Mouse (Mus musculus): ENCODE measurements around the gene Tinag. TPM values are rescaled to one million over a fixed set of nuclear protein-coding genes. Genes with fewer than 3 reads are reported as not detected.

Tinag gene
- polyA plus RNA-seq, 1 experiment, result 69.1 TPM

DNA sequence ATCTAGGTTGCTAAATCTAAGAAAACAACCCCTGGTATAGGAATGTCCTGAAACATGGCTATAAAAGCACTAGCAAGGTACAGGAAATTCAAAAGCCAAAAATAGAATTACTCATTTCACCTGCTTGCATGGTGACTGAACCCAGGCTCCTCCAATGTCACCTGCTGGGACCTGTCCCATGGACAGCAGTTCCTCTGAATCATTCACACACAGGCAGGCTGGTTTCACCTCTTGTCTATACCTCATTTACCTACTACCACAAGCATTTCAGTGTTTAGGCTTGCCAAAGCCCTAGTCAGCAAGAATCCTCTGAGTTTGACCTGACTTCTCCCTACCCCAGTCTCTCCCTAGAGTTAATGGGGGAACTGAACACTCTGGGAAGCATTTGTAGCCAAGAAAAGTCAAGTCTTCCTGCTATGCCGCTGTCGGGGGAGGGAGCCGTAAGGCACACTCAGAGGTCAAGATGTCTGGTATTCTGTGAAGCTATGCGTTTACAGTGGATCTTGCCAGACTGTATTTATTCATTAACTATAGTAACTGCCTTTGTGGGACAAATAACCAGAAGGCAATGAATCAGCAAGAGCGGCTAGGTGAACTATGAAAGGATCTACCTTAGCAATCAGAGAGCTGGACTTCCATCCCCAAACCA is 597 bp upstream of the Tinag start:
- 27% methylated on average over 5 of the region's 5 CpGs for WGBS
- Histone ChIP-seq H3K4me1 (ENCODE audit: control insufficient read depth, insufficient read depth, low read length) (no peaks in the 10 kb centered on the region; the same call in 1 of the 2 replicates), H3K27ac (ENCODE audit: insufficient read depth, low read depth, low read length) (peak overlapping the region; percentile 95), H3K36me3 (ENCODE audit: control insufficient read depth, insufficient read depth, low read length) (no peaks in the 10 kb centered on the region), H3K27me3 (replicated peaks; ENCODE audit: control insufficient read depth, insufficient read depth, low read length) (no peaks in the 10 kb centered on the region), H3K4me3 (ENCODE audit: insufficient read depth, low read depth, low read length) (no peak overlapping the region)
- no peak for TF ChIP-seq POLR2A (IDR thresholded peaks at IDR 0.05; ENCODE audit: low read depth, low read length)
- no peak for TF ChIP-seq CTCF (conservative IDR thresholded peaks at IDR 0.05; ENCODE audit: insufficient read depth, insufficient read length, low read depth, low read length)
- DNase-seq, result peak; percentile 91

DNA sequence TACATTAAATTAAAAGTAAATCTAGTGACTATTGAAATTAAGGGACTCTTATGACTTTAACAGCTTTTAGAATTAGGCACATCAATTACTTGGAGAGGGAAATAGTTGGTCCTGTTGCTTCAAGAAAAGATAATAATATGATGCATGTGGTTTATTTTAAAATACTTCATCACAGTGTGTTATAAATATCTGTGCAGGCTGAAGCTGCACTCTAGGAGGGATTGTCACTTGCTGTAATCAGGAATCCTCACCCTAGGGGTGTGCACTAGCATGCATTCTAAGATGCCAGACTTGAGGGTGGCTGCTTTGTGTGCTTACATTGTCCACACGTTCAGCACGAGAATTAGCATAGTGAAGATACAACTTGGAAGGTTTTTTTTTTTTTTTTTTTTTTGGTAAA is 10.2 kb downstream of the Tinag start:
- Histone ChIP-seq H3K36me3 (ENCODE audit: control insufficient read depth, insufficient read depth, low read length) (no peaks in the 10 kb centered on the region; the same call in 1 of the 2 replicates), H3K27me3 (replicated peaks; ENCODE audit: control insufficient read depth, insufficient read depth, low read length) (no peaks in the 10 kb centered on the region), H3K4me3 (ENCODE audit: insufficient read depth, low read depth, low read length) (no peak overlapping the region), H3K27ac (ENCODE audit: insufficient read depth, low read depth, low read length) (no peak overlapping the region), H3K4me1 (ENCODE audit: control insufficient read depth, insufficient read depth, low read length) (peaks cover 8% of the 10 kb centered on the region; the same call in 1 of the 2 replicates)
- 33% methylated on average over 2 of the region's 2 CpGs for WGBS
- no peak for DNase-seq
- no peak for TF ChIP-seq CTCF (conservative IDR thresholded peaks at IDR 0.05; ENCODE audit: insufficient read depth, insufficient read length, low read depth, low read length)
- no peak for TF ChIP-seq POLR2A (IDR thresholded peaks at IDR 0.05; ENCODE audit: low read depth, low read length)

DNA sequence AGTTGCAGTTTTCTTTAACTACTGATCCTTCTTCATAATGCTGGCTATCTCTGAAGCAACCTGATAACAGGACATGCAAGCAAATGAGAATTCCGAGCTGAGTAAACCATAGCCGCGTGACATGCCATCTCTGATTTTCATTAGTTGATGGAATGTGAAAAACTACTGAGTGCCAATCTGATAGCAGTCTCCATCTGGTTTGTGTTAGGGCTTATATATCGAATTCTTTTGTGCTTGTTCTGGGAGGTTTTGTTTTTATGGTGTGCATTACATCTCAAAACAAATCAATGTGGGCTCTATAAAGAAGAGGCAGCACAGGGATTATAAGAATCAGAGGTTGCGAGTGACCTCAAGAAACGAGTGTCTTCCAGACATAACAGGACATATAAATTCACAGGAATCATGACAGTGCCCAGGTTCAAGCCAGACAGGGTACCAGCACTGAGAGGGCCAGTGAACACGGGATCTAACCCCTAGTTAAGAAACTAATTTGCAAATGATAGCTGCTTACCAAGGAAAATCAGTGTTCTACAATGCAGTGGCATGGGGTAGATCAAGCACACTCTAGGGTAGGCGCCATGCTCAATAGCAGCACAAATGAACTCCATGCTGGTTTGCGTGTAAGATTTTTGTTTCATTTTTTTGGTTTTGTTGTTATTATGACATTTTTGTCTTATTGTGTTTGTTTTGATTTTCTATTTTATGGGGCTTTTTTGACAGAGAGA is 13.0 kb downstream of the Tinag start:
- no peak for TF ChIP-seq POLR2A (IDR thresholded peaks at IDR 0.05; ENCODE audit: low read depth, low read length)
- no peak for TF ChIP-seq CTCF (conservative IDR thresholded peaks at IDR 0.05; ENCODE audit: insufficient read depth, insufficient read length, low read depth, low read length)
- peaks cover 8% of the 10 kb centered on the region; the same call in 1 of the 2 replicates for H3K4me1 ChIP-seq (ENCODE audit: control insufficient read depth, insufficient read depth, low read length)
- no peaks in the 10 kb centered on the region; the same call in 1 of the 2 replicates for H3K36me3 ChIP-seq (ENCODE audit: control insufficient read depth, insufficient read depth, low read length)
- no peak for DNase-seq
- no peaks in the 10 kb centered on the region for H3K27me3 ChIP-seq (replicated peaks; ENCODE audit: control insufficient read depth, insufficient read depth, low read length)
- peak overlapping the region; percentile 28; the same call in 1 of the 2 replicates for H3K27ac ChIP-seq (ENCODE audit: insufficient read depth, low read depth, low read length)
- H3K4me3 ChIP-seq (ENCODE audit: insufficient read depth, low read depth, low read length), result no peak overlapping the region
- 57% methylated on average over 9 of the region's 9 CpGs for WGBS

DNA sequence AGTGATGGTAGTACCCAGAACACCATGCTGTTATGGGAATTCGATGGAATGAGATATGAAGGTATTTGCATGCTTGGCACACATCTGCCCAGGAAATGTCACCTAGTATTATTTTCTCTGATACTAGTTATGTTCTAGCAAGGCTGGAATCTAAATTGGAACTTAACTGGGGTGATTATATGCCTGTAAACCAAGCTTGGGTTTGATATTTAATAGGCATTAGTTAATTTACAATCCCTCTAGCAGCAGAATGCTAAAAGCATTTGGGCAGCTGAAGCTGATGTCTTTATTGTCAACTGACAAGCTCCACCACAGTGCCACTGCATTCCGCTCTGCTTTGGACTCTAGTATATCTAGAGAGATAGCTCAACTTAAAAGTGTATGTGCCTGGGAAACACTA is 20.3 kb downstream of the Tinag start:
- no peaks in the 10 kb centered on the region for H3K27me3 ChIP-seq (replicated peaks; ENCODE audit: control insufficient read depth, insufficient read depth, low read length)
- TF ChIP-seq CTCF (conservative IDR thresholded peaks at IDR 0.05; ENCODE audit: insufficient read depth, insufficient read length, low read depth, low read length) (no peak), POLR2A (IDR thresholded peaks at IDR 0.05; ENCODE audit: low read depth, low read length) (no peak)
- H3K4me1 ChIP-seq (ENCODE audit: control insufficient read depth, insufficient read depth, low read length), result peaks cover 6% of the 10 kb centered on the region; the same call in 1 of the 2 replicates
- WGBS, result 25% methylated on average over 2 of the region's 2 CpGs
- H3K36me3 ChIP-seq (ENCODE audit: control insufficient read depth, insufficient read depth, low read length), result no peaks in the 10 kb centered on the region
- H3K27ac ChIP-seq (ENCODE audit: insufficient read depth, low read depth, low read length), result peak overlapping the region; percentile 66
- H3K4me3 ChIP-seq (ENCODE audit: insufficient read depth, low read depth, low read length), result no peak overlapping the region
- DNase-seq, result peak; percentile 70

DNA sequence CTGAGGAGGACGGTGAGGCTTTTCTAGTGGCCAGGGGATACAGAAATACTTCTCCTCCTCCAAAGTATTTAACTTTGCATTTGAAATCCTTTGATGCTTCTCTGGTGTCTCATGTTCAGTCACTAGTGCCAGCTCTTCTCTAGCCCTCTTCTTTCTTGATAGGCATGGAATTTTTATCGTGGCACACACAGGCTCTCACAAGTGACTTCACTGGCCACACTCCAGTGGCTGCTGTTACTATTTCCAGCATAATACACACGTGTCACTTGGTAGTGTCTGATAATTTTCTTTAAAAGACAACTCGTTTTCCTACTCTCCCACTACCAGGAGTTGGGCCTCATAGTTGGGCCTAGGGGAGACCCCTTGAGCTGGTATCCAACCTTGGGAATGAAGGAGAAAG is 26.7 kb downstream of the Tinag start:
- no peak overlapping the region for H3K4me3 ChIP-seq (ENCODE audit: insufficient read depth, low read depth, low read length)
- DNase-seq, result no peak
- no peaks in the 10 kb centered on the region for H3K36me3 ChIP-seq (ENCODE audit: control insufficient read depth, insufficient read depth, low read length)
- H3K27me3 ChIP-seq (replicated peaks; ENCODE audit: control insufficient read depth, insufficient read depth, low read length), result no peaks in the 10 kb centered on the region
- no peaks in the 10 kb centered on the region for H3K4me1 ChIP-seq (ENCODE audit: control insufficient read depth, insufficient read depth, low read length)
- 56% methylated on average over 4 of the region's 4 CpGs for WGBS
- no peak overlapping the region for H3K27ac ChIP-seq (ENCODE audit: insufficient read depth, low read depth, low read length)
- TF ChIP-seq CTCF (conservative IDR thresholded peaks at IDR 0.05; ENCODE audit: insufficient read depth, insufficient read length, low read depth, low read length) (no peak), POLR2A (IDR thresholded peaks at IDR 0.05; ENCODE audit: low read depth, low read length) (no peak)

DNA sequence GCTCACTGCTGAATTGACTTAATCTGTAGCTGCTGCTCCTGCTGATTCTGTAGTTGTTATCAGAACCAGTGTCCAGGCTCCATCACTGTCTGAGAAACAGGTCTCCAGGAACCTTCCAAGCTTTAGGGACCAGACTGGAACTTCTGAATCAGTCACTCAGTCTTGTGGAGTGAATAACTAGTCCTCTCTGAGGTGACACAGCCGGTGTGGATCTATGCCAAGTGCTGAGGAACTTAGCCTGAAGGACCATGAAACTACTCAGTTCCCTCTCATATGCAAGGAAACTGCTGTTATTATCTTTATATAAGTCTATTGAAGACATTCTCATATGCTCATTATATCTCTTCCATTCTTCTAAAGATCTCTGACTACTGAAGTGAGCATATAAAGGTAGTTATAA is 49.6 kb downstream of the Tinag start:
- 93% methylated on average over 1 of the region's 1 CpGs for WGBS
- Histone ChIP-seq H3K4me3 (ENCODE audit: insufficient read depth, low read depth, low read length) (no peak overlapping the region), H3K27ac (ENCODE audit: insufficient read depth, low read depth, low read length) (no peak overlapping the region), H3K36me3 (ENCODE audit: control insufficient read depth, insufficient read depth, low read length) (peaks cover 2% of the 10 kb centered on the region; the same call in 1 of the 2 replicates), H3K27me3 (replicated peaks; ENCODE audit: control insufficient read depth, insufficient read depth, low read length) (no peaks in the 10 kb centered on the region), H3K4me1 (ENCODE audit: control insufficient read depth, insufficient read depth, low read length) (no peaks in the 10 kb centered on the region)
- TF ChIP-seq POLR2A (IDR thresholded peaks at IDR 0.05; ENCODE audit: low read depth, low read length), result no peak
- no peak for TF ChIP-seq CTCF (conservative IDR thresholded peaks at IDR 0.05; ENCODE audit: insufficient read depth, insufficient read length, low read depth, low read length)
- no peak for DNase-seq

DNA sequence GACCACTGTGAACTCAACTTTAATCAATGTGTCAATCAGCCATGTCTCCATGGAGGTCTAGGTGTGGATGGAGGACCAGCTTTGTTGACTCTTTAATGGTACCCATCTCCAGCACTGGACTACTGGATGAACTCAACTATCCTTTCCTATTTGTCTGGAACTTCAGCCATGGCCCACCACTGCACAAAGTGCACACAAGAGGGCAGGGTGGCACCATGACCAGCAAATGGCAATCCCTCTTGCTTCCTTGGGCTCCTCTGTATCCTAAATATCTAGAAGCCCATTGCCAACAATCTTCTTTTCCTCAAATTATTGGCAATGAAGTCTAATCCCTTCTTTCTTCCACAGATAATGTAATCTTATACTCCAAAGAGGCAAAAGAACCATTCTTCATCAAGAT is 55.6 kb downstream of the Tinag start:
- Histone ChIP-seq H3K27ac (ENCODE audit: insufficient read depth, low read depth, low read length) (no peak overlapping the region), H3K27me3 (replicated peaks; ENCODE audit: control insufficient read depth, insufficient read depth, low read length) (no peaks in the 10 kb centered on the region), H3K4me3 (ENCODE audit: insufficient read depth, low read depth, low read length) (no peak overlapping the region), H3K36me3 (ENCODE audit: control insufficient read depth, insufficient read depth, low read length) (peaks cover 2% of the 10 kb centered on the region; the same call in 1 of the 2 replicates), H3K4me1 (ENCODE audit: control insufficient read depth, insufficient read depth, low read length) (no peaks in the 10 kb centered on the region)
- DNase-seq, result peak; percentile 30
- no peak for TF ChIP-seq POLR2A (IDR thresholded peaks at IDR 0.05; ENCODE audit: low read depth, low read length)
- peak; percentile 60; the same call in 1 of the 2 replicates for TF ChIP-seq CTCF (conservative IDR thresholded peaks at IDR 0.05; ENCODE audit: insufficient read depth, insufficient read length, low read depth, low read length)

Measured in kidney, adult 2 months (tissue).